Mouse (Mus musculus): ENCODE data around the gene Acox2.

GRCm38 (mm10) chr14:8256072-8256471 lies 3.1 kb downstream of the Acox2 start:
- no peak for TF ChIP-seq CTCF (IDR thresholded peaks at IDR 0.05; ENCODE audit: borderline replicate concordance, insufficient read depth, low read length)
- TF ChIP-seq POLR2A (IDR thresholded peaks at IDR 0.05; ENCODE audit: low read depth, low read length), result no peak

All from embryonic fibroblast, embryonic 13.5 days (primary cell).